Mouse (Mus musculus): ENCODE data around the gene Peak1.

The Peak1 gene

GRCm38 (mm10) chr9:56314326-56314725, 103.5 kb downstream of the Peak1 start:
- DNase-seq (ENCODE audit: low spot score in 2 of 2) = no peak

- DNase-seq (ENCODE audit: low spot score in 2 of 2) = no peak
Observed at GRCm38 (mm10) chr9:56309079-56309478, 108.8 kb downstream of the Peak1 start.

- no peak for DNase-seq (ENCODE audit: low spot score in 2 of 2)
Observed at GRCm38 (mm10) chr9:56304526-56304925, 113.3 kb downstream of the Peak1 start.

- DNase-seq (ENCODE audit: low spot score in 2 of 2) = no peak
Observed at GRCm38 (mm10) chr9:56302921-56303465, 114.9 kb downstream of the Peak1 start.

- DNase-seq (ENCODE audit: low spot score in 2 of 2) = no peak
Observed at GRCm38 (mm10) chr9:56290019-56290418, 127.8 kb downstream of the Peak1 start.

- no peak for DNase-seq (ENCODE audit: low spot score in 2 of 2)
Observed at GRCm38 (mm10) chr9:56282481-56282880, 135.4 kb downstream of the Peak1 start.

- no peak for DNase-seq (ENCODE audit: low spot score in 2 of 2)
Observed at GRCm38 (mm10) chr9:56273576-56273975, 144.3 kb downstream of the Peak1 start.

- no peak for DNase-seq (ENCODE audit: low spot score in 2 of 2)
Observed at GRCm38 (mm10) chr9:56272247-56272598, 145.6 kb downstream of the Peak1 start.

GRCm38 (mm10) chr9:56271326-56272246, 146.3 kb downstream of the Peak1 start:
- DNase-seq (ENCODE audit: low spot score in 2 of 2) = no peak

- DNase-seq (ENCODE audit: low spot score in 2 of 2) = no peak
Observed at GRCm38 (mm10) chr9:56269101-56269500, 148.8 kb downstream of the Peak1 start.

GRCm38 (mm10) chr9:56266200-56266815, 151.6 kb downstream of the Peak1 start:
- no peak for DNase-seq (ENCODE audit: low spot score in 2 of 2)

- no peak for DNase-seq (ENCODE audit: low spot score in 2 of 2)
Observed at GRCm38 (mm10) chr9:56265460-56266199, 152.2 kb downstream of the Peak1 start.

- DNase-seq (ENCODE audit: low spot score in 2 of 2) = no peak
Observed at GRCm38 (mm10) chr9:56265022-56265360, 152.9 kb downstream of the Peak1 start.

- DNase-seq (ENCODE audit: low spot score in 2 of 2) = peak; percentile 17 to 27
Observed at GRCm38 (mm10) chr9:56264308-56265021, 153.4 kb downstream of the Peak1 start.

- DNase-seq (ENCODE audit: low spot score in 2 of 2) = no peak
Observed at GRCm38 (mm10) chr9:56263055-56263454, 154.8 kb downstream of the Peak1 start.

- DNase-seq (ENCODE audit: low spot score in 2 of 2) = no peak
Observed at GRCm38 (mm10) chr9:56260495-56261136, 157.3 kb downstream of the Peak1 start.

- DNase-seq (ENCODE audit: low spot score in 2 of 2) = no peak
Observed at GRCm38 (mm10) chr9:56259790-56260494, 157.9 kb downstream of the Peak1 start.

- no peak for DNase-seq (ENCODE audit: low spot score in 2 of 2)
Observed at GRCm38 (mm10) chr9:56258261-56258790, 159.5 kb downstream of the Peak1 start.

- DNase-seq (ENCODE audit: low spot score in 2 of 2) = no peak
Observed at GRCm38 (mm10) chr9:56257227-56258000, 160.5 kb downstream of the Peak1 start.
